ENCODE assay signal across 17 mouse cellular contexts in the genomic region with DNA sequence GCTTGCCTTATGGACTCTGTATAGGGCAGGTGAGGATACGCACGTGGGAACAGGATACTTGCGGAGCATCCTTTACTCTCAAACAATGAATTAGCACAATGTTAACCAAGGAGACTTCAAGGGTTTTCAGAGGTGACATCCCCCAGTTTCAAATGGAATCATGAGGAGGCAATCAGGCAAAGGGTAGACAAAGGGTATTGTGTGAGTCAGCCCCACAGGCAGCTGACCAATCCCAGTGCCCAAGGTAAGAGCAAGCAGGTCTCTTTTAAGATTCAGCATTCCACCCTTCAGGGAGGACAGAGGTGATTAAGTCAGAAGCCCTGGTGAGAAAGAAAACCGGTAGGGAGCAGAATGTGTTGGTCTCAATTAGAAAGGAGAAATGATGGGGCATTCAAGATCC. TPM values are rescaled to one million over a fixed set of nuclear protein-coding genes. Genes with fewer than 3 reads are reported as not detected.
"Had no signal": no experiment of that assay in that cellular context is flagged by ENCODE, and none has a peak within 500 bp of the region (broad histone marks: within the 10 kb centered on the region; RNA-seq: fewer than 3 reads in every experiment).

No protein-coding gene starts in this region.

- H3K9me3 ChIP-seq: midbrain, embryonic 13.5 days; midbrain, embryonic 15.5 days; neural tube, embryonic 12.5 days; stomach, embryonic 15.5 days had no signal

- H3K4me3 ChIP-seq: megakaryocyte, embryonic 14.5 days; midbrain, embryonic 13.5 days; midbrain, embryonic 15.5 days; neural tube, embryonic 12.5 days; stomach, embryonic 15.5 days had no signal

- H3K4me1 ChIP-seq: megakaryocyte, embryonic 14.5 days; stomach, embryonic 15.5 days had no signal

- H3K27me3 ChIP-seq: megakaryocyte, embryonic 14.5 days; midbrain, embryonic 13.5 days; midbrain, embryonic 15.5 days; neural tube, embryonic 12.5 days; stomach, embryonic 15.5 days had no signal

- H3K27ac ChIP-seq: macrophage; midbrain, embryonic 13.5 days; midbrain, embryonic 15.5 days; neural tube, embryonic 12.5 days; stomach, embryonic 15.5 days; stomach, postnatal 0 days had no signal

- H3K36me3 ChIP-seq: midbrain, embryonic 13.5 days; midbrain, embryonic 15.5 days; neural tube, embryonic 12.5 days; stomach, embryonic 15.5 days had no signal

- H3K9ac ChIP-seq: lung, embryonic 14.5 days; midbrain, embryonic 13.5 days; midbrain, embryonic 15.5 days; neural tube, embryonic 12.5 days; stomach, embryonic 15.5 days had no signal

- DNase-seq: lung, adult 18-20 months; lung, embryonic 14.5 days; lung, postnatal 10 days; lung, postnatal 36 days; right cerebral cortex, postnatal 14 days; thymus, adult 2 months; thymus, postnatal 25 days; thymus, postnatal 4 days had no signal

RNA-seq across cellular contexts. Expression of gene Dner, which starts 55.6 kb away (rescaled TPM):
- total RNA-seq: monocyte, adult 5-6 weeks; neutrophil, adult 5-6 weeks had no signal
